Mouse (Mus musculus): ENCODE measurements at regions not wholly inside any gene's neighbourhood (a gene's known extent, or its start where the extent isn't known, plus 50 kb on each side); places are given as distances from the start of the nearest gene placed in this dataset.

GRCm38 (mm10) chr9:102449366-102449765 lies 56.2 kb upstream of the Ky start:
- no peak for DNase-seq (ENCODE audit: low spot score in 2 of 2)

- no peak for DNase-seq (ENCODE audit: low spot score in 2 of 2)
Measured at GRCm38 (mm10) chr9:102446066-102446465, 59.5 kb upstream of the Ky start.

GRCm38 (mm10) chr9:102442198-102442842 lies 63.2 kb upstream of the Ky start:
- peak in 1 of 2 experiments; percentile 14 for DNase-seq (ENCODE audit: low spot score in 2 of 2)

GRCm38 (mm10) chr9:102437641-102438040 lies 67.9 kb upstream of the Ky start:
- DNase-seq (ENCODE audit: low spot score in 2 of 2): no peak

GRCm38 (mm10) chr9:102436378-102436777 lies 69.2 kb upstream of the Ky start:
- DNase-seq (ENCODE audit: low spot score in 2 of 2): peak in 1 of 2 experiments; percentile 27

GRCm38 (mm10) chr9:102428031-102428430 lies 73.5 kb upstream of the Ephb1 start:
- DNase-seq (ENCODE audit: low spot score in 2 of 2): no peak

- no peak for DNase-seq (ENCODE audit: low spot score in 2 of 2)
Measured at GRCm38 (mm10) chr9:102424672-102425345, 70.3 kb upstream of the Ephb1 start.

GRCm38 (mm10) chr9:102423919-102424671 lies 69.6 kb upstream of the Ephb1 start:
- peak in 1 of 2 experiments; percentile 21 for DNase-seq (ENCODE audit: low spot score in 2 of 2)

- no peak for DNase-seq (ENCODE audit: low spot score in 2 of 2)
Measured at GRCm38 (mm10) chr9:102423465-102423918, 69.0 kb upstream of the Ephb1 start.

GRCm38 (mm10) chr9:102421826-102422225 lies 67.3 kb upstream of the Ephb1 start:
- no peak for DNase-seq (ENCODE audit: low spot score in 2 of 2)

GRCm38 (mm10) chr9:102420196-102420595 lies 65.7 kb upstream of the Ephb1 start:
- no peak for DNase-seq (ENCODE audit: low spot score in 2 of 2)

GRCm38 (mm10) chr9:102413631-102414030 lies 59.1 kb upstream of the Ephb1 start:
- DNase-seq (ENCODE audit: low spot score in 2 of 2): no peak

- no peak for DNase-seq (ENCODE audit: low spot score in 2 of 2)
Measured at GRCm38 (mm10) chr9:102410666-102411065, 56.2 kb upstream of the Ephb1 start.

- no peak for DNase-seq (ENCODE audit: low spot score in 2 of 2)
Measured at GRCm38 (mm10) chr9:102406017-102406416, 51.5 kb upstream of the Ephb1 start.

Measured in cerebellum, postnatal 4 days (tissue).